Mouse (Mus musculus) thymus, adult 18-20 months (tissue): ENCODE measurements around the gene Bsdc1.
"Not testable (repeated sequence)": the region's sequence is repeated elsewhere in the genome, so short reads cannot be mapped to it uniquely, and the experiment has no call there.

ENCODE experiments used
- DNase-seq, 2 experiments: peaks; one replicate each; pipeline ENCODE4 v3.0.0; 2022; ENCODE audit warnings: mixed read lengths in 2 of 2

Bsdc1 gene

DNA sequence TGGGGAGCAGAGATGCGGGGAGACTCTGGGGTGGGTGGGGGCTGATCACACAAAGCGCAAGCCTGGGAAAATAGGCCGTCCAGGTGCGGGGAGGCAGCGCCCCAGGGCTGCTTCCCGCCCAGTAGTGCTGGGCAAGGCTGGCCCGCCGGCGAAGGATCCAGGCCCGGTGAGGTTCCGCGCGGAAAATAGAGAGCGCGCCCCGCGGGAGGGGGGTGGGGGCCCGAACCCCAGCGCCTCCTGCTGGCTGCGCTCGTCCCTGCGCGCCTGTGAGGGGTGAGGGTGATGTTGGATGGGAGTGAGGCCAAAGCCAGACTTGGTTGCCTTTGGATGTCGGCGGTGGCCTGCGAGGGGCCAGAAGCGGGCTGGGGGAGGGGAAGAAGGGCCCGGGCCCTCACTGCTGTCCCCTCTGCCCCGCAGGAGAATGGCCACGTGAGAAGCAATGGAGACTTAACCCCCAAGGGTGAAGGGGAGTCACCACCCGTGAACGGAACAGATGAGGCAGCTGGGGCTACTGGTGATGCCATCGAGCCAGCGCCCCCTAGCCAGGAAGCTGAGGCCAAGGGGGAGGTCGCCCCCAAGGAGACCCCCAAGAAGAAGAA lies 53.0 kb downstream of the Bsdc1 start:
- DNase-seq: peak; percentile 40 to 55

DNA sequence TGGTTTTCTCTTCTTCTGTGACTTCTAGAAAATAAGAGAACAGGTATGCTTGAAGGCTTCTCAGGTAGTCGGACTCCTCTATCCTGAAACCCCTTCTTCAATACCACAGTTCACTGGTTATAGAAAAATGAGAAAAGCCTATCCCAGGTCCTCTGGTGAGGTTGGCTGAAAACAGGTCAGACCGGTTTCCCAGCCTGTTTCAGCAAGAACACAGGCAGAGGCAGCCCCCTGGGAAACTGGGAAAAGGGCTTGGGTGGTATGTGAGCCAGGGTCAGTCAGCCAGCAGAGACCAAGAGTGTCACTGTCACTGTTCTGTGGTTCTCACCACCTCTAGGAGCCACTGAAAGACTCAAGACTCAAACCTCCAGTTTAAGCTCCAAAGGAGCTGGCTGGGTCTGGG lies 55.5 kb downstream of the Bsdc1 start:
- DNase-seq: no peak

DNA sequence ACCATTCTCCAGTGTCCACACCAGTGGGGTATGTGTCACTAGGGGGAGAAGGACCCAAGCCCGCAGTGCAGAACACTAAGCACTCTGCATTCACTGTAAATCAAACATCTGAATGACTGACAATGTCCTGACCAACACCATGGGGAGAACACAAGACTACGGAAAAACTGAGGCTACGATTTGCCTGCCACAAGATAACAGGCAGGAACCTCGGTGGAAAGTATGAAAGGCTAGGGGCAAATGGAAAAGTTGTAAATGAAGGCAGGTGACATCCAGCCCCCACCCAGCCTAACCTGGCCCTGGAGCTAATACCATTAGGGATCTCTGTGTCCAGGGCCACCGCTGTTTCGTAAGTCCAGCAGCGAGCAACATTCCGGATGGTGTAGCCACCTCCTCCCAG lies 57.1 kb downstream of the Bsdc1 start:
- DNase-seq: no peak

- no peak for DNase-seq
Observed at GRCm38 (mm10) chr4:129525338-129525737, 64.0 kb downstream of the Bsdc1 start.

DNA sequence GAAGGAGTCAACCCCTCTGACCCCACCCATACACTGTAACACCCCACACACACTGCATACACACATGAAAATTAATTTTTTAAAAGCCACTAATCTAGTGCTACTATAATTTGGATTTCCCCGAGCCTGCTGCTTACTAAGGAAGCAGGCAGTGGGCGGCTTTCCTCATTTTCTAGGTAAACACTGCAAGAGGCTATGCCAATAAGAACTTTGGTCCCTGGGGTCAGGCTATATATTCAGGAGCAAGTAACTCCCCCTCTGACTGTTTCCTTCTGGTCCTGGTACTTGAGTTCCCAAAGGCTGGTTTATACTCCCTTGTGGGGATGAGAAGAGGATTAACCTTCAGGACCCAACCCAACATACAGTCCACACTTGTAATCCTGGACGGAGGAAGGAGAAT lies 64.5 kb downstream of the Bsdc1 start:
- no peak for DNase-seq

DNA sequence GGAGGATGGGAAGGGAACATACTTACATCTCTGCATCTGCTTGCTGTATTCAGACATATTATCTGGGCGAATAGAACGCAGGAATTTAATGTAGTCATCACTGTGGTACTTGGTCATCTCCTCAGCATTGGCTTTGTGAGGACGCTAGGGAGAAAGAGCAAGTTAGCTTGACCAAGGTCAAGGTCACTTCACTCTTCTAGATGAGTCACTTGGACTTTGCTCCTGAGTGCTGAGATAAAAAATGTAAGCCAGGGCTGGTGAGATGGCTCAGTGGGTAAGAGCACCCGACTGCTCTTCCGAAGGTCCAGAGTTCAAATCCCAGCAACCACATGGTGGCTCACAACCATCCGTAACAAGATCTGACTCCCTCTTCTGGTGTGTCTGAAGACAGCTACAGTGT lies 67.5 kb downstream of the Bsdc1 start:
- not testable (repeated sequence) for DNase-seq
